Mouse (Mus musculus): ENCODE measurements around the gene Aldh4a1.
A peak's percentile ranks its signal among the peaks of the same experiment; 100 is the strongest.

Aldh4a1 gene

DNA sequence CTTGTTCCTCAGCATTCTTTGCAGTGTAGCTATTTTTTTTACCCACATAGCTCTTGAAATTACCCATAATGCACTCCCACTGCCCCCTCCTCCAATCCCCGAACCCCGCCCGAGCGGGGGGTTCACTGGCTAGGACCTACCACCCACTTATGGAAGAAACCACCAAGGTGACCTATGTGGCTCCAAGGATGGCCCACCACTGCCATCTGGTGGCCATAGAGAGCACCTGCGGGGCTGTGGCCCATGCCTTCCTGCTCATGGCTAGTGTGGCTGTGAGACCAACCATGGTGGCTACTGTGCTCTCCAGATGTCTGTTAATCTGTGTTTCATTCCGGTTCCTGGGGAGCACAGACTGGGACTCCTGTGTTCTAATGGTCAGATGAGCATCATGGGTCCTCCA lies 47.2 kb downstream of the Aldh4a1 start:
- peak; percentile 79 for DNase-seq (ENCODE audit: low read depth, low spot score)

DNA sequence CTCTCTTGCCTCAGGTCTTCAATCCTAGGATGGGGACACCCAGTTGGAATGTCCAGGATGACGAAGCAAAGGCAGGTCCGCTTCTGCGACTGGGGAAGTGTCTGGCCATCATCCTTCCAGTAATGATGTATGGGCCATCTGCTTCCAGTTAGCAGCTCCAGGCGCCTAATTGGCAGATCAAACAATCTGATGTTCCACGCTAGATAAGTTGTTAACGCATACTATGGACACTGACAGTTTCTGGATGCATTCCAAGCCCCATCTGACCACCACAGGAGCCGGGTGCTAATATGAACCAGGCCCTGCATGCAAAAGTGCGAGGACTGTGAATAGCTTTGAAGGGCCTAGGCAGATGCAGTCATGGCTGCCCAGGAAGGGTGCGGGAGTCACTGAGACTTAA lies 53.0 kb downstream of the Aldh4a1 start:
- no peak for DNase-seq (ENCODE audit: low read depth, low spot score)

DNA sequence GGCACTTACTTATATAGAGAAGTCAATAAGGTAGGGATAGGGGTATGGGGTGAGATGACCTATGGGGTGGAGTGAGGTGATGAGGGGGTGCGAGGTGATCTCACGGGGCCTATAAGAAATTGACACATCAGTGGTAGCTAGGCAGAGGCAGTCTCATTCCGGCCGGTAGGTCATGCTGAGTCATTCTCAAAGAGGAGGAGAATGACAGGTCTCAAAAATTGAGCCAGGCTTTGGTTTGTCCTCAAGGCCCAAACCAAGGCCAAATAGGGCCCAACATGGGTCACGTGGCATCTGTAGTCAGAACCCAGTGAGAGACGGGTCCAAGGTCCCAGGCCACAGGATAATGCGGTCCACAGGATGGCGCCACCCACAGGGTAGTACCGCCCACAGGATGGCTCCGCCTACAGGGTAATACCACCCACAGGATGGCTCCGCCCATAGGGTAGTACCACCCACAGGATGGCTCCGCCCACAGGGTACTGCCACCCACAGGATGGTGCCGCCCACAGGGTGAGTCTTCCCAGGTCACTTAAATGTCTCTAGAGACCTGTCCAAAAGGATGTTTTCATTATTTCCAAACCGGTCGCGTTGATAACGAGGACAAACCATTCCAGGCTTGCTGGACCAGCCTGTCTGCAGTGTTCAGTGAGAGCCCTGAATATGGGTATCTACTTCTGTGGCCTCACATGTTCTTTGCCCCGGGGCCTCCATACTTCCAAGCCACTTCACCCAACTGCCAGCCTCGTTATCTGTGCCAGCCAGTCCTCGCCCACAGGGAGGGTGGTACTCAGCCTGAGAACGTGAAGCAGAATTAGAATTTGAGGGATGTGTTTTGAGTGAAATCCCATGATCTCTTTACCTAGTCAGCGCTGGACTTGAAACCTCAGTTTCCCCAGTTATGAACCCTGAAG lies 61.3 kb downstream of the Aldh4a1 start:
- DNase-seq (ENCODE audit: low read depth, low spot score) = no peak

DNA sequence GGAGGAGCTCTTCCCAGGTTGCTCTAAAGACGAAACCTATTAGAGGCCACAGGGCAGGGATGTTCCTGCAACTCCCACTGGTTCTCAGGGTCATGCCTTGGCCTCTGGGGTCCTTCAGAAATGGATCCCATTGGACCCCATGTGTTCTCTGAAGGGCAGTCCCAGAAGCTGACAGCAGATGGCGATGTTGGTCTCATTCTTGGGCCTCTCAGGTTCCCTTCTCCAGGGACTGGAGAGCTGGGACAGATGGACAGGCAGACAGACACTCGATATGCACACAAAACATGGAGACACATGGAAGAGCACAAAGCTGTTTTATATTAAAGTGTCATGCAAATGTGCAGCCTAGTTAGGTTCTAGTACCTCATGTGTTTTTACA lies 62.0 kb downstream of the Aldh4a1 start:
- DNase-seq (ENCODE audit: low read depth, low spot score) = peak; percentile 51

DNA sequence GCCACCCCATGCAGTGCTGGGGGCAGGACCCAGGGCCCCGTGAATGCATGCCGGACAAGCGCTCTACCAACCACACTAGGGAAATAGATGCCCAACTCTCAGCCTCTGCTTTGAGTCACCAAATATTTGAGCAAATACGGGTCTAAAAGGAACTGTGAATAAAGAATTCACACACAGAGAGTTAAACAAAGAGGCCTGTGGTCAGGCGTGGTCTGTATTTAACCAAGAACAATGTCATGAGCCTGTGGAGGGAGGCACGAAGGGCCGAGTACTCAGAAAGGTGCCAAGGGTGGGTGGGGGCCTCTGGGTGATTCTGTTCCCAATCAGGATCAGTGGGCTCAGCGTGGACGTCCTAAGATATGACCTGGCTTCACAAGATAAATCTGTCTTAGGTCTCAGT lies 65.4 kb downstream of the Aldh4a1 start:
- no peak for DNase-seq (ENCODE audit: low read depth, low spot score)

DNA sequence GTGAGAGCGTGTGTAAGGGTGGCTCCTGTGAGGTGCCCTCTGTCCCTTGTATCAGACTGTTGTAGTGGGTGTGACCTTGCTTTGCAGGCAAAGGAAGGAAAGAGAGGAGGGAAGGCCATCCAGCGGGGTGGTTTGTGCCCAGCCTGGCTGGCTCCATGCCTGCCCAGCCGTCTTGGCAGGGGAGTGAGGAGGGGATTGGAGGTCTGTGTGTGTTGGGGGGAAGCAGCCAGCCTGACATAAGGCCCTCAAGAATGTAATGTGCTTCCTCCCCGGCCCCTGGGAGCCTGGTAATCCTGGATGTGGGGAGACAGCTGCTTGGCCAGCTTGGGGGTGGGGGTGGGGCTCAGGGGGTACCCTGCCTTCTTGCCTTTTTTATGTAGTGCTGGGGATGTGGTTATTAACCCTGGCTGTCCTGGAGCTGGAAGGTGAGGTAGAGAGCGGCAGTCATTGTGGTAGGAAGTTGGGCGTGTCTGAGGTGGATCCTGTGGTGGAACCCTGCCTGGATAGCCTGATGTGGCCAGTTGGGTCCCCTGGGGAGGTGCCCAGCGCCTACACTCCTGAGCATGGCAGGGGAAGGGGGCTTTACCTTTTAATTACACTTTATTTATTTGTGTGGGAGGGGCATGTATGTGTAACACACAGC lies 67.1 kb downstream of the Aldh4a1 start:
- no peak for DNase-seq (ENCODE audit: low read depth, low spot score)

DNA sequence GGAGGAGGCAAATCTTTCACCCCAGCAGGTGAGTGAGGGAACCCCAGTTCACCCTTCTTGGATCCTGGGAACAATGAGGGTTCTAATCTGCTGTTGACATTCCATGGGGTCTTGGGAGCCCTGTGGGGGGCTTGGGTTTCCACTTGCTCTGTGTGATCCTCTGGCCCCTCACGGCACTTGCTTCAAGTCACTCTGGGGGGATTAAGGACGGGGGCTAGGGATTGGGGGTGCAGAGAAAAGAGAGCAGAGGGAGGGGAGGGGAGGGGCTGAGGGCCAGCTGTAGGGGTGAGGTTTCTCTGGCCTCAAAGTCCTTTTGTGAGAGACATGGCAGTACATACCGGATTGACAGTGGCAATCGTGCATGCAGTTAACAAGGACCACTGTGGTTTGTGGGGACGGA lies 70.6 kb downstream of the Aldh4a1 start:
- DNase-seq (ENCODE audit: low read depth, low spot score) = no peak

DNA sequence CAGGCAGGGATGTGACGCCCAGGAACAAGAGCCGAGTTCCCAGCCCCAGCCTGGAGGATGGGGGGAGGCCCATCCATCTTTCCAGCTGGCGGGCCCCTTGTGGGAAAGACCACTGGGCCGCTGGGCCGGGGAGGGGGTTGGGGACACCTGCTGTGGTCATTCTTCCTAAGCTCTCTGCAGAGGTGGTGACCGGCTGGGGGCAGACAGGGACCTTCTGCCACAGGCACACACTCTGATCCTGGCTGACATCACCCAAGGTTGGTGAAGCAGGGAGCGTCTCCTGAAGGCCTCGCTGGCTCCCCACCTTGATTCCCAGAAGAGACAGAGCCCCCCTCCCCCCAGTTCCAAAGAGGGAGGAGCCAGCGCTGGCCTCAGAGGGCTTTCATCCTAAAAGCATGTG lies 75.1 kb downstream of the Aldh4a1 start:
- no peak for DNase-seq (ENCODE audit: low read depth, low spot score)

DNA sequence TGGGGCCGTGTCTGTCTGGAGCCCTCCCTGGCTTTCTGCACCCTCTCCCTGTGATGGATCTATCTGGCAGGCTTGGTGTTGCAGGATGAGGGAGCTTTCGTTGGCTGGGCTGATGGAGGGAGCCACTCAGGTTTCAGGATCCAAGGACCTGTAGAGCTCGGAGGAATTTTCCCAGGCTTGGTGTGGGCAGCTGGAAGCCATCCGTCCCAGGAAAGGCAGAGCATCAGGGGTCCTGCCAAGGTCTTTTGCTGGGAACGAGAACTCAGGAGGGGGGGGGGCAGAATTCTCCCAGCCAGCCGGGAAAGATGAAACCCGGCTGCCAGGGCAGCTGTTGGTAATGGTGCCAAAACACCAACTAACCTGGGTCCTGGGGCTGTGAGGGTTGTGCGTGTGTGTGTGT lies 75.9 kb downstream of the Aldh4a1 start:
- no peak for DNase-seq (ENCODE audit: low read depth, low spot score)

All from brain, adult 2 months (tissue).